Mouse (Mus musculus) neural tube, embryonic 14.5 days (tissue): ENCODE results near the gene Lrmda. TPM values are rescaled to one million over a fixed set of nuclear protein-coding genes. Genes with fewer than 3 reads are reported as not detected.

Experiments
- ATAC-seq: fragments of 200-750 bp; cut with Nextera tagmentation; 2 replicates; pipeline ENCODE4 v1.8.0; 2017; ENCODE audit warnings: low read depth, mild to moderate bottlenecking, moderate TSS enrichment, moderate library complexity
- H3K27ac ChIP-seq: fragments of 300-500 bp; sonication (generic); 2 replicates; pipeline ENCODE4 v1.5.1; 2014; ENCODE audit warnings: low read depth, mild to moderate bottlenecking, control low read depth, low read length, moderate library complexity, mixed read lengths
- H3K27me3 ChIP-seq: fragments of 300-500 bp; sonication (generic); 2 replicates; pipeline ENCODE4 v1.6.1; 2014; ENCODE audit warnings: low read length; ENCODE audit not compliant: control insufficient read depth, insufficient read depth
- H3K36me3 ChIP-seq: fragments of 300-500 bp; sonication (generic); 2 replicates; pipeline ENCODE4 v1.6.1; 2014; ENCODE audit warnings: low read length, mixed read lengths; ENCODE audit not compliant: control insufficient read depth, insufficient read depth
- H3K4me1 ChIP-seq: fragments of 300-500 bp; sonication (generic); 2 replicates; pipeline ENCODE4 v1.6.1; 2014; ENCODE audit warnings: low read length; ENCODE audit not compliant: control insufficient read depth, insufficient read depth
- H3K4me2 ChIP-seq: fragments of 300-500 bp; sonication (generic); 2 replicates; pipeline ENCODE4 v1.6.1; 2014; ENCODE audit warnings: mild to moderate bottlenecking, low read depth, low read length, control low read depth
- H3K4me3 ChIP-seq: fragments of 300-500 bp; sonication (generic); 2 replicates; pipeline ENCODE4 v1.5.1; 2014; ENCODE audit warnings: low read depth, low read length, control low read depth, mixed read lengths
- H3K9ac ChIP-seq: fragments of 300-500 bp; sonication (generic); replicated peaks from 2 replicates; pipeline ENCODE4 v1.6.1; 2014; ENCODE audit warnings: low read depth, mild to moderate bottlenecking, control low read depth, low read length, mixed read lengths
- H3K9me3 ChIP-seq: fragments of 300-500 bp; sonication (generic); 2 replicates; pipeline ENCODE4 v1.6.1; 2016; ENCODE audit warnings: low read length; ENCODE audit not compliant: control insufficient read depth
- WGBS: fragments of 180-500 bp; shearing (Covaris S2); extraction: QIAGEN DNeasy Blood & Tissue Kit; methylation state at CpG from one replicate; pipeline ENCODE4 v1.1.7; 2014; 5-methylcytosine and 5-hydroxymethylcytosine counted together
- polyA plus RNA-seq: library from polyadenylated mRNA; unstranded; fragments of >200 nt; fragmentation: Nextera tagmentation; extraction: Ambion mirVana; gene quantifications from 2 replicates; pipeline ENCODE4 v1.2.1, GENCODE M21; 2014

Lrmda gene
- polyA plus RNA-seq, 1 experiment from 2014 or later = 0.35 TPM

GRCm38 (mm10) chr14:22201667-22202066 is 182.2 kb downstream of the Lrmda start:
- Histone ChIP-seq H3K4me3 (no peak overlapping the region), H3K36me3 (no peaks in the 10 kb centered on the region), H3K9ac (no peak overlapping the region), H3K4me1 (no peaks in the 10 kb centered on the region), H3K9me3 (no peaks in the 10 kb centered on the region), H3K4me2 (no peak overlapping the region), H3K27me3 (no peaks in the 10 kb centered on the region; the same call in 1 of the 2 replicates), H3K27ac (no peak overlapping the region)
- no peak for ATAC-seq
- WGBS = 20% methylated on average over 2 of the region's 2 CpGs

- no peak overlapping the region for H3K4me2 ChIP-seq
- no peaks in the 10 kb centered on the region; the same call in 1 of the 2 replicates for H3K27me3 ChIP-seq
- no peak overlapping the region for H3K9ac ChIP-seq
- H3K9me3 ChIP-seq = no peaks in the 10 kb centered on the region
- H3K36me3 ChIP-seq = no peaks in the 10 kb centered on the region
- WGBS = 81% methylated on average over 1 of the region's 1 CpGs
- ATAC-seq = no peak
- H3K4me3 ChIP-seq = no peak overlapping the region
- no peak overlapping the region for H3K27ac ChIP-seq
- no peaks in the 10 kb centered on the region for H3K4me1 ChIP-seq
Measured at GRCm38 (mm10) chr14:22210601-22211000, 191.1 kb downstream of the Lrmda start.

DNA sequence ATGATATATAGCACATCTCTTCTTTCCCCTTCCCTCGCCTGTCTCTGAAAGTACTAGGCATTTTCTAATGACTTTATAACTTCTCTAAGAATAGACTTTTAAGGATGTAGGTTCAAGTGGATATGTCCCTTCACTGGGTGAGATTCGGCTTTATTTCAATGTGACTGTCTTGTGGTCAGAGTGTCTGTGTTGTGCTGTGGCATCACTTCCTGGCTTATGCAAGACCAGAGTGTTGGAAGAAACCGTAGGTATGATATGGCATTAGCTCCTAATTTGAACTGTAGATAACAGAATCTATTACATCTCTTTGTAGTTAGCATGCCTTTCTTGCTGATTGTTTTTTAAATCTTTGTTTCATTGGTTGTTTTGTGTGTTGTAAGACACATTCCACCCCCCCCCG is 198.7 kb downstream of the Lrmda start:
- 85% methylated on average over 4 of the region's 4 CpGs for WGBS
- ATAC-seq = no peak
- no peaks in the 10 kb centered on the region for H3K36me3 ChIP-seq
- H3K4me3 ChIP-seq = no peak overlapping the region
- no peak overlapping the region for H3K27ac ChIP-seq
- no peak overlapping the region for H3K4me2 ChIP-seq
- no peak overlapping the region for H3K9ac ChIP-seq
- no peaks in the 10 kb centered on the region for H3K4me1 ChIP-seq
- no peaks in the 10 kb centered on the region for H3K27me3 ChIP-seq
- H3K9me3 ChIP-seq = no peaks in the 10 kb centered on the region

- Histone ChIP-seq H3K4me3 (no peak overlapping the region), H3K36me3 (no peaks in the 10 kb centered on the region), H3K4me1 (no peaks in the 10 kb centered on the region), H3K27ac (no peak overlapping the region), H3K9me3 (no peaks in the 10 kb centered on the region), H3K9ac (no peak overlapping the region), H3K4me2 (no peak overlapping the region), H3K27me3 (no peaks in the 10 kb centered on the region)
- no peak for ATAC-seq
- WGBS = 90% methylated on average over 1 of the region's 1 CpGs
Measured at GRCm38 (mm10) chr14:22222038-22222437, 202.5 kb downstream of the Lrmda start.

GRCm38 (mm10) chr14:22222574-22222973 is 203.1 kb downstream of the Lrmda start:
- no peaks in the 10 kb centered on the region for H3K4me1 ChIP-seq
- H3K36me3 ChIP-seq = no peaks in the 10 kb centered on the region
- 96% methylated on average over 3 of the region's 3 CpGs for WGBS
- no peak overlapping the region for H3K4me3 ChIP-seq
- H3K4me2 ChIP-seq = no peak overlapping the region
- no peak for ATAC-seq
- no peaks in the 10 kb centered on the region for H3K9me3 ChIP-seq
- no peak overlapping the region for H3K27ac ChIP-seq
- H3K27me3 ChIP-seq = no peaks in the 10 kb centered on the region
- no peak overlapping the region for H3K9ac ChIP-seq

- no peak overlapping the region for H3K4me3 ChIP-seq
- H3K4me1 ChIP-seq = no peaks in the 10 kb centered on the region
- no peak for ATAC-seq
- H3K9ac ChIP-seq = no peak overlapping the region
- no peak overlapping the region for H3K4me2 ChIP-seq
- no peaks in the 10 kb centered on the region for H3K9me3 ChIP-seq
- no peaks in the 10 kb centered on the region for H3K27me3 ChIP-seq
- 83% methylated on average over 2 of the region's 2 CpGs for WGBS
- H3K27ac ChIP-seq = no peak overlapping the region
- H3K36me3 ChIP-seq = no peaks in the 10 kb centered on the region
Measured at GRCm38 (mm10) chr14:22226205-22226604, 206.7 kb downstream of the Lrmda start.

DNA sequence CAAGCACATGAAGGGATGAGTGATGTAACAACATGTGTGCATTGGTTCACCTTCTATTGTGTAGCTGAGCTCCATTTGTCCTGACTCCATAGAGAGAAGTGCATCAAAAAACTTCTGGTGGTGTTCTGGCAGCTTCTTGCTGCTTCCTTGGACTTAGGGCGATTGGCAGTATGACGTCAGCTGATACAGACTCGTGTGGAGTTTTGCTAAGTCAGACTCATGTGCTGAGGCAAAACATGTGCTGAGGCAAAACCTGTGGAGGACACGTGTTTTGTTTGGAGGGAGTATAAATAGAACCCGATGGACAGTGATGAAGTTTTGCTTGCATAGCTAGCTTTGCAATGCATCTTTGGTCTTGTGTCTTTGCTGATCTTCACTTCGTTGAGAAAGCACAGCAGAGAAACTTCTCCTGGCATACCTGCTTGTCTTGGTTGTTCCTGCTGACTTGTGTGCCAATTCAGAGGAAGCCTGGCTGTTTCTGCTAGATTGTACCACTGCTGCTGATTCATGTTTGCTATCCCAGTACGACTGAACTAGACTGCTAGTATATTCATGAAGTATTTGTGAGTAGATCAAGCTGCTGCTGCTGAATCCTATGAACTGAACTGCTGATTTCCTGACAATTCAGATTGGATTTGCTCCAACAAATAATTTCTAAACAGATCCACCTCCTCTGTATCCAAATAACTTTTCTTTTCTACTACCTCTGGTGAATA is 208.9 kb downstream of the Lrmda start:
- Histone ChIP-seq H3K4me1 (no peaks in the 10 kb centered on the region), H3K27ac (no peak overlapping the region), H3K9ac (no peak overlapping the region), H3K4me2 (no peak overlapping the region), H3K4me3 (no peak overlapping the region), H3K27me3 (no peaks in the 10 kb centered on the region), H3K36me3 (no peaks in the 10 kb centered on the region), H3K9me3 (no peaks in the 10 kb centered on the region)
- no peak for ATAC-seq
- 90% methylated on average over 7 of the region's 7 CpGs for WGBS

DNA sequence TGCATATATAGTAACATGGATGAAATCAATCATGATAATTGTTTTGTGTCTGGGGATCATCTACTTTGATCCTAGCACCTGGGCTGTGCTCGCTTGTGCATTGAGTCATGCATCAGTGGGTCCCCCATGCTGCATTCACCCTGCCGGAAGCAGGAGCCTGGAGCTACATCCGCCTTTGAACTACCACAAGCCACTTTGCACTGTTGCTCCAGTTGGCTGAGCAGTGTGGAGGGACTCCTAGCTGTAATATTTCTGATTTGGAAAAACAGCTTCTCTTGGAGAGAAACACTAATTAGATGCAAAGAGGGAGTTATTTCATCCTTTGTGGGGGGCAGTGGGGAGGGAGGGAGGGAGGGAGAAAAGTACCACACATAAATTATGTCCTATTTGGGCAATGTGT is 220.8 kb downstream of the Lrmda start:
- Histone ChIP-seq H3K9me3 (no peaks in the 10 kb centered on the region), H3K9ac (no peak overlapping the region), H3K4me3 (no peak overlapping the region), H3K27me3 (no peaks in the 10 kb centered on the region), H3K36me3 (no peaks in the 10 kb centered on the region), H3K27ac (no peak overlapping the region), H3K4me1 (peaks cover 4% of the 10 kb centered on the region; the same call in 1 of the 2 replicates), H3K4me2 (no peak overlapping the region)
- no peak for ATAC-seq
- WGBS = 25% methylated on average over 3 of the region's 3 CpGs

- 45% methylated on average over 12 of the region's 12 CpGs for WGBS
- H3K4me3 ChIP-seq = no peak overlapping the region
- peaks cover 18% of the 10 kb centered on the region for H3K4me1 ChIP-seq
- no peak overlapping the region for H3K4me2 ChIP-seq
- no peaks in the 10 kb centered on the region for H3K27me3 ChIP-seq
- H3K36me3 ChIP-seq = no peaks in the 10 kb centered on the region
- no peak for ATAC-seq
- no peaks in the 10 kb centered on the region for H3K9me3 ChIP-seq
- no peak overlapping the region for H3K9ac ChIP-seq
- H3K27ac ChIP-seq = no peak overlapping the region
Measured at GRCm38 (mm10) chr14:22255458-22255857, 235.9 kb downstream of the Lrmda start.
